Mouse (Mus musculus) thymus, postnatal 0 days (tissue): Measurements from ENCODE around the gene Pip4k2a. TPM values are rescaled to one million over a fixed set of nuclear protein-coding genes. Genes with fewer than 3 reads are reported as not detected.

ENCODE experiments used
- DNase-seq: peaks from one replicate; pipeline ENCODE4 v3.0.0-alpha.2; 2015; ENCODE audit warnings: low spot score
- polyA plus RNA-seq: library from polyadenylated mRNA; unstranded; fragments of >200 nt; fragmentation: Nextera tagmentation; extraction: Ambion mirVana; gene quantifications from 2 replicates; pipeline ENCODE4 v1.2.1, GENCODE M21; 2015

Pip4k2a gene
- polyA plus RNA-seq, 1 experiment from 2014 or later: 53.7 TPM

DNA sequence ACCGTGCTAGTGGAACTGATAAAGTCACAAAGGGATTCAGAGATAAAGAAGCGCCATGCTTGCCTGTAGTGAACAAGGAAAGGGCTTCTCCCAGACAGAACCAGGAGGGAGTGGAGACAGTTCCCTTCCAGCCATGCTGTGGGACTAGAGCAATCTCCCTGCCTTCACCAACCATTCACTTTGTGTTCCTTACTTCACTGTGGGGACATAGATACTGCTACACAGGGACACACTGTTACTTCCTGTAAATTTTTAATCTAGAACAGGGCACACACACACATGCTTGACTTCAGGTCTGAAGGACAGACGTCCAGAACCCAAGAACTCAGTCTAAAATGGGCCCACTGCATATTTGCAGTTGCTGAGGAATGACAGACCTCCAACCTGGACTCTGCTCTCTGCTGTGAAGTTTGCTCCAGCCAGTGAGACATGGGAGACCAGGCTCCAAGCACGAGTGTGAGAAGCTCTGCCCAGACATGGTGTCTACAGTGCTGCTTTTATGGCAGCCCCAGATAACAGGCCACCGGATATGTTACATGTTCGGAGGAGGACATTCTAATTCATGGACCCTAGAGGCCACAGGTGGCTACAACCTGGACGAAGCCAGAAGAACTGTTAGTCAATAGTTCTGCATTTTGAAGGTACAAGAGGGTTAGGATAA is 69.2 kb downstream of the Pip4k2a start:
- DNase-seq: no peak

DNA sequence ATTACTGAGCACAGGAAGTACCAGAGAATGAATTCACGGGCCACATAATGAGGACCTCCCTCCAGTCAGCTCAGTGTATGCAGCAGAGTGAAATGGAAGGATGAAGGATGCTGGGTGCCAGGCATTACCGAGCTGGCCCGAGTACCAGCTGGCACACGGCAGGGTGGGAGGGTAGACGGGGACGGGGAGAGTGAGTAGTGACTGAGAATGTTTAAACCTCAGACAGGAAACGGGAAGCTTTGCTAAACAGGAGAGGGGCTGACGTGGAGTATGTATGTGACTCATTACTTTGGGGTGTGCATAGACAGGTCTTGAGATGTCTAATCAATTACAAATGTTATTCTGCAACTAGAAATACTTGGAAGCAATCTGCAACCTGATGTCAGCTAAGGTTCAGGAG is 69.7 kb downstream of the Pip4k2a start:
- DNase-seq: no peak

DNA sequence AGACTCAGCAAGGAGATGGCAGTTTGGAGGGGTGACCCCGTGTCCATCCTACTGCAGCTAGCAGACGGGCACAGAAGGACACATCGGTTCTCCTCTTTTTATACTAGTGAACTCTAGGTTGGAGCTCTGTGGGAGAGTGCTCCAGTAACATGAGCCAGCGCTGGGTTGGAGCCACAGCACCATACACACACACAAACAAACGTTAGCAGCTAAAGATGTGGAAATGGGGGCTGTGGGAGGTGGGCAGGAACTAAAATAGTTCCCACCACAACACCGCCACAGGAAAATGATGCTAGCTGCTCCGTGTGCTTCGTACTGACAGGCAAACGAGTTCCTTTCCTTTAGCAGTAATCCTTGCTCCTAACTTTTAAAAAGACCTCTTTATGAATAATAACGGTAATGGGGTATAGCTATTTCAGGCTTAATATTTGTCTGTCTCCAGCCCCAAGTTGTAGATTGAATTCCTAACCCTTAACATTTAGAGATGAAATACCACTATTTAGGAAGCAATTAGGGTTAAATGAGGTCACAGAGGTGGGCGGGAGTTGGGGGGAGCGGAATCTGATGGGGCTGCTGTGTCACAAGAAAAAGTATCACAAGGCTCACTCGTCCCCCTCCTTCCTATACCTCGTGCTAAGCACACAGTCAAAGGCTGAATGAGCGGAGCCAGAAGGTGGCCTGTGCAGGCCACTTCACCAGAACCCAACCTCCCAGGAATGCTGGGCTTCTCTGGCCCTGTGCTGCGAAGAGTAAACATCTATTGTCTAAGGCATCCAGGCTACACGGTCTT is 73.9 kb downstream of the Pip4k2a start:
- DNase-seq: no peak

DNA sequence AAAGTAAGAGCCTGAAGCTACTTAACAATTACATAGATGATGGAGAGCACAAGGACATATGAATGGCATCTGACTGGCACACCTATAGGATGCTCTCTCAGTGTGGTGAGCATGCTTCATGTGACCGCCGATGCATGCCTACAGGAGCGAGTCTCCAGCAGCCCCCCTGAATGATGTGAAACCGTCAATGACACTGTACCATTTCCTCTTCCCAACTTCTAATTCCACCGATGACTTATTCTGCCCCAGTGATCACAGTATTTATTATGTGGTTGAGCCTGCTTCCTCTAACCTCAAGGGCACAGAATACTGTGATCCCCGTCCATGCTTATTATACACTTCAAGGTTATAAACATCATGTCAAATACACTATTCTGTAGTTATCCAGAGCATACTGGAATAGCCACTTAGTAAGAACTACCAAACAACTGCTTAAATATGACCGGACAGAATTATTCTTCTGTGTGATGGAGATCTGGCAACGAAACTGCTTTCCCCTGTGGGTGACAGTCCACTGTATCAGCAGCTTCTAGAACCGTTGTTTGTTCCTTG is 74.8 kb downstream of the Pip4k2a start:
- DNase-seq: no peak

DNA sequence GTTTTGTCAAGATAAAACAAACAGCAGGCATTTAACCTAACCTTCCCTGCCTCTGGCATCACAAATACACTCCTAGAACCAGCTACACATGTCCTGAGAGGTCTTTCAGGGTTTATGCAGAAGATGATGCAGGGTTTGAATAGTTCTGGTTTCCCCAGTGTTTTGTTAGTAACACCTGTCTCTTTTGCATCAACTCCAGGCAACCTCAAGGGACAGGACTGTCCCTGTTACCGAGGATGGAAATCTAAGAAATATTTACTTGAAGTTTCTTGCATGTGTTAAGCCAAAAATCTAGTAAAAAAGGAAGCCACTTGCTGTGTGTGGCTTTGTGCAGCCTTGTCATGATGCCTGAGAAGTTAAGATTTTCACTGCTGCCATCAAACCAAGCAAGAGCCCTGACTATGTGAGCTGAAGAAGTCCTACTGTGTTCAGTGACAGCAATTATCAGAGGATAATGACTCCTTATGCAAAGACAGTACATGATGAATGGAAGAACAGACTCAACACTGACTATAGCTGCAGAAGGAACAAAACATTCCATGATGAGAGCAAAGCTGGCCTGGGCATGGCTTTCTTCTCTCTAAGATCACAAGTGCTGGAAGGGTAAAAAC is 76.3 kb downstream of the Pip4k2a start:
- DNase-seq: no peak

DNA sequence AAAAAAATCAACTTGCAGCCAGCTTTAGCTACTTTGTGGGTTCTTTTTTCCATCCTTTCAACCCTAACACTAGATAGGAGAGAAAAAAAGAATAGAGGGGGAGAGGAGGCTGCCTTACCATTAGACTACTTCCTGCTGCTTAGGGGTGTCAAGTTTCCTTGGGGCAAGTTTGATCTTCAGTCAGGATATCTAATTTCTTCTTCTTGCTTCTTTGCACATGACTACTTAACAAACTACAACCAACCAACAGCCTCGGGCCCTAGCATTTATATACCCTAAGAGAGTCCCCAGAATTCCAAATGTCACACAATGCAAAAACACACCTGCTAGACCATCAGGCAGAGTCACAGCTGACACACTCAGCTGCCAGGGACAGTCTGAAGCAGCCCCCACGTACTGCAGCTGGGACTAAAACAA is 77.5 kb downstream of the Pip4k2a start:
- peak; percentile 61 for DNase-seq

DNA sequence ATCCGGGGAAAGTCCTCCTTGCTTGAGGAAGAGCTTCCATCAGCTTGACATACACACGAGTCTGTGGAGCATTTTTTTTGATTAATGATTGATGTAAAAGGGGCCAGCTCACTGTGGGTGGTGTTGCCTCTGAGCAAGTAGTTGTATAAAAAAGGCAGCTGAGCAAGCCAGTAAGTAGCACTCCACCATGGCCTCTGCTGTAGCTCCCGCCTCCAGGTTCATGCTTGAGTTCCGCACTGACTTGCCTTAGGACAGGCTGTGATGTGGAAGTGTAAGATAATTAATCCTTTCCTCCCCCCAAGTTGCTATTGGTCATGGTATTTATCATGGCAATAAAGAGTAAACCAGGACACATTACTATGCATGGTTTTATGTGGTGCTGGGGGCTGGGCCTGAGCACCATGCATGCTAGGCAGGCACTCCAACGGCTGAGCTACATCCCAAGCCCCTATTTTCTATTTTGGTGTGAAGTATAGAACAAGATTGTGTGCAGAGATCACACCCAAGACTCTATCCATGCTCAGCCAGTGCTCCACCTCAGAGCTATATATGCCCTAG is 78.0 kb downstream of the Pip4k2a start:
- no peak for DNase-seq

DNA sequence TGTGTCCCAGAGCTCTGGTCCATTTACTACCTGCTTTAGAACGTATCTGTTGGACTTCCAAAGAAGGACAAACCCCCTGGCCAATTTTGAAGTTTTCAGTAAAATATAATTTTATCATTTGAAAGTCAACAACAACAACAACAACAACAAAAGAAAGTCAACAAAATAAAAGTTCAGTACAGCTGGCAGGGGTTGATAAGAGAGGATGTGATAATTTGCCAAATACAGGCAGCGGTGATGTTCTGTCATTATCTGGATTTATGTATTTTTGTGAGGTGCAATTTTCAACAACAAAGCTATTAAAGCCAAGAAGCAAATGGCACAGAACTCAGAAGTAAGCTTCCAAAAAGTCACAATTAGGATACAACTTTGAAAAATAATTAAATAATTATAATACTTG is 80.1 kb downstream of the Pip4k2a start:
- DNase-seq: no peak

DNA sequence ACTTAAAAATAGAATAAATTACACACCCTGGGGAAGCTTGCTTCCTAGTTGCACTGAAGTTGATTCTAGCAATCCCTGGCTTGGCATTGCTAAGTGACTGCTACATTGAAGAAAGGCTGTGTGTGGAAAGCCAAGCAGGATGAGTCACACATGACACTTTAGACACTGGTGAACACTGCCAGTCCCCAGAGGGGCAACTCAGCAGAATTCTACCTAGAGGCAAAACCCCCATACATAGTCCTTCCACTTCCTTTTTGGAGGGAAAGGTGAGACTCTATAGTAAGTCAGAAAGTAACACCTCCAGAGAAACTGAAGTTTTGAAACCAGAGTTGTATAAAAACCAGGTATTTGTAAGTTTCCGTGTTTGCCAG is 80.6 kb downstream of the Pip4k2a start:
- DNase-seq: no peak

DNA sequence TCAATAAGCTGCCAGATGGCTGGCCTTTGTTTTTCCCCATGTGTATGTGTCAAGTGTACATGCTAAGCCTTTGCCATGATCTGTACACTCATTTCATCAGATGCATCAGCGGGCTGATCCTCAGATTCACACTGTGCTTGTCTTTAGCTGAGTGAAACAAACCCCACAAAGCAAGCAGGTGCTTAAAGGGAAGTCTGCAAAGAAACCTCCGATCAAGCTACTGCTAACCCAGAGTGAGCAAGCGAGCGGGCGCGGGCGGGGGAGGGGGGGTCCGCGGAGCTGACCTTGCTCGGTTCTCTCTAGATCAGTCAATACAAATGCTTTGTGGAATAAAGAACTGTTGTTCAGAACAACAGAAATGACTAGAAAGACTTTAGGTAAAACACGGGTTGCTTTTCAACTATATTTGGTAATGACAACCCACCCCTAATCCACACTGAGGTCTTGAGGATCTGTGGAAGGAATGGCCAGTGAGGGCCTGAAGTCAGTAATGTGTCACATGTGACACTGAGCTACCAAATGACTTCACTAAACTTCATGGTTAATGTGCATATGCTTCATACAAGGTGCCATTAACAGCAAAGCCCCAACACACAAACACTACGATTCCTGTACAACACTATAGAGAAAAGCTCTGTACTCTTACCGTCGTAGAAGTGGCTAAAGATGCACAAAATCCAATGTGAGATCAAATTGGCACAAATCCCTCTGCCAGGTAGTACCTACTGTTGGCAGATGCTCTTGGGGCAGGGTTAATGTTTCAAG is 81.1 kb downstream of the Pip4k2a start:
- peak; percentile 64 for DNase-seq

DNA sequence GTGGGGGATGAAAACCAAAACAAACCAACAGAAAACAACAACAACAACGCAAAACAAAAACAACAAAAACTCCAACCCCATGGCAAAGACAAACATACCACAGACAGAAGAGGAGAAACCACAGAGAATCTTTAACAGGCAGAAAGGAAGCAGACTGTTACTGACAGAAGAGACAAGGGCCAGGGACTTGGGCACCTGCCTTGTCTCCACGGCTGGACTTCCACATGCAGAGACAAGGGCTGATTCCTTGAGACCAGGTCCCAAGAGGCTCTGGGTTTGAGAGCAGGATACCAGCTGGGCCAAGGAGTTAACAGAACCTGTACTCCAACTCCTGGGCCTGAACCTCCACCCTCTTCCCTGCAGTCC is 81.9 kb downstream of the Pip4k2a start:
- no peak for DNase-seq

DNA sequence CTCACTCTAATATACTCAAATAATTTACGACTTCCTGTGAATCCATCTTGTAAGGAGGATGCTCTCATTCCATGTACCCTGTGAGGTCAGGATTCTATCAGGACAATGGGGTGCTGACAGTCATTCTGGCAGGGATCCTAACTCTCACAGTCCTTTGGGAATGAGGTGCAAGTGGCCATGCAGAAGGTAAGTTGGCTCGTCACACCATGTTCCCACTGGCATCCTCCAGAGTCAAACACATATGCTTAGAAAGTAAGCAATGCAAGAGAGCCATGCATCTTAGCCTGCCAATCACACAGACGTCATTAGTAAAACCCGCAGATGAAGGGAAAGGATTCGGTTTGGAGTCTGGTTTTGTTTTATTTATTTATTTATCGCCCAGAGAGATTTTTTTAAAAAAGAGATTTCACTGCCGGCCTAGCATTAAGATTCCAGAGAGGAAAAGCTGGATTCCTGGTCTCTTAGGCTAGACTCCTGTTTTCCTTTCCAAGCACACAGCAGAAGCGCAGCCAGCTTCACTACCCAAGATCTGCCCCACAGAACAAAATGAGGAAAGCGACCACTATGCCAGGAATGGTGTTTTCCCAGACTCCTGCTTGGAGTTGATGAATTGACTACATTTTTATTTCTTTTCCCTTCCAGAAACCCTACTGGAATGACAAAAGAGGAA is 82.4 kb downstream of the Pip4k2a start:
- DNase-seq: no peak

DNA sequence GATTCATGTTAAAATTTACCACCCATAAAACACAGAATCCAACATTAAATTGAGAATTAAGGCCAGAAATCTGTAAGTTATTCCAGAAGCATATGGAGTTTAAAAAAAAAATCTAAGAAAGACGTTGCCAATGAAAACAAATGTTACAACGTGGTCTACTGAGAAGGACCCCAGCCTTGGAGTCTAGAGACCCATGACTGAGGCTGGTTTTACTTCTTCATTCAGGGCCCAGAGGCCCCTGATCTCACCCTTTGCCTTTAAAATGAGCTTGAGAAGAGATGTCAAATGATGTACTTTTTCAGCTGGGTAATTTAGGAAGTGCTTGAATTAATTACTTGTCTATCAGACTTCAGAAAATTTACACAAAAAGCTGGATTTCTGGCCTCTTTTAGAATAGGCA is 83.2 kb downstream of the Pip4k2a start:
- no peak for DNase-seq

DNA sequence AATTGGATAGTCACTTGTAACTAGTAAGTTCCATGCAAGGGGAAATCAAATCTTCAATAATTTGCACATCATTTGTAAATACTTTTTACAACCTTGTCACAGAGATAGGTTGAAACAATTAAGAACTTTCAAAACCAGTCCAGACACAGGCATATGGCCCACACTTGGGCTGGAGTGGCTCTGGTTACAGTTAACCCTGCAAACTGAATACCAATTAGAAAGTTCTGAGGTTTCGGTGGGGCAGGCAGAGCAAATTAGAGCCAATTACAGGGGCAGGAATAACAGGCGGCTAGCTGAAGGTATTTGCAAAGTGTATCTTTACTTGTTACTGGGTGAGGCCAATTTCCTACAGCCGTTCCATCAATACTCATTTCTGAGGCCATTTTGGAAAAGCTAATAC is 84.3 kb downstream of the Pip4k2a start:
- DNase-seq: no peak

DNA sequence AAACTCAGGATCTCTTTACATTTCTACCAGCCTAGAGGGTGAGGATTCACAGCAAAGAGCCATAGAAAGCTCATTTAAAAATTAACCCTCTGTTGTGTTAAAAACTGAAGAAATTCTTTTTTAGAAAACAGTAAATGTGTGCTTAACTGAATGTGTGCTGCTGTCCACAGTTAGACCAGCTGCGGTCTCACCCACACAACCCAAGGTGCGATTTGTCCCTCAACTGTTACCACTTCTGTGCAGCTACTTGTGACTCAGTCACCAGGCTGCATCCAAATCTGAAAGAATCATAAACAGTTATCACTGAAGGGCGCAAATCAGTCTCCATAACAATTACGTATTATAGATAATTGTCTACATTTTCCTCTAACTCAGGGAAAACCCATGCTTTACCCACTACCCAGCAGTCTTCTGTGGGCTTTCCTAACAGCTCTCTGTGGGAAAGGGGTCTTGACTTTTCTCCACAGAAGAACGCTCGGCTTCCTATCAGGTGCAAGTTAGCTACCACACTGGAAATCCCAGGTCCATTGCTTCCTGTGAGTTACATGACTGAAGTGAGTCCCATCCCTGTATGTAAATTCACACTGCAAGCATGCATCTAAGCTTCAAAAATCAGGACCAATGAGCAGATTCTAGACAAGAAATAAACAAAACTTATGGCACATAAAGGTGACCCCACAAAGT is 86.5 kb downstream of the Pip4k2a start:
- DNase-seq: no peak

DNA sequence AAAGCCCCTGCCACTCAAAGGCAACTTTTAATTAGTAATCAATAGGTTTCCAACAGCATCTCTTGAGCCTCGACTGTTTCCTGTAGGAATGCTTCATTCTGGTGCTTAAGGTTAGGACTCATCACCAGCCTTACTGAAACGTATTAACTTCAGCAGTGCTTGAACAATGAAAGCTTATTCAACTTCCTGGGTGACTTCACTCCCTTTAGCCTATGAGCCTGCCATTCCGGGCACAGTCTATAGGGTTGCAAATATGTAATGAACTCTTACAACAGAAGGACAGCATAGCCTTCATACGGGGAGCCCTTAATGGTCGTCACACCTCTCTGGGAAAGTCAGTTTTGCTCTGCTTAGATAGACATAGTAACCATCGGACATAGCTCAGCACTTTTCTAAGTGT is 87.7 kb downstream of the Pip4k2a start:
- no peak for DNase-seq

DNA sequence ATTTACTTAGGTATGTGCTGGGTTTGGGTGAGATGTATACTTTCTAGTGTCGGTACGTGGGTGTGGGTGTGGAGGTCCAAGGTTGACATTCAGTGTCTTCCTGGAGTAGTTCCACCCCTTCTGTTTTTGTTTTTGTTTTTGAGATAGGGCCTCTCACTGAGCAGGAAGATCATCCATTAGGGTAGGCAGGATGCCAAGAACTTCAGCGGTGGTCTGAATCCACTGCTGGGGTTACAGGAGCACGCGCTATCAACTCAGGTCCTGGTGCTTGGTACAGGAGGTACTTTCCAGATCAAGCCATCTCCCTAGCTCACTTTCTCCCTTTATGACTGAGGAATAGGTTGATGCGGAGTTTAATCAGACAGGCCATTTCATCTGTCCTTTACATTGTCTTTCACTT is 88.2 kb downstream of the Pip4k2a start:
- no peak for DNase-seq

DNA sequence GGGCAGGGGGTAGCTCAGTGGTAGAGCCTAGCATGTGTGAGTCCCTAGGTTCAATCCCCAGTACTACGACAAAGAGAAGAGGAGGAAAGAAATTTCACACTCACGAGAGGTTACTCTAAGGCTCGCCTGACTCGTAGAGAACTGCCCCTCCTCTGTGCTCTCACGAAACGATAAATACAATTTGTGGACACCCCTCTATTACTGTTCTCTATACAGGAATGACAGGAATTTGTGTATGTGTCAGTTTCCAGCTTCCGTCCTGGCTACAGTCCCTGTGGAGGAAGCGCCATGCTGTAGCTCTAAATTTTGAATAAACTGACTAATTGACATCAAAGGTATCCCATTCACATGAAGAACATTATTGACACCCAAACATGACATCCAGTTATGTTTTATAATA is 90.7 kb downstream of the Pip4k2a start:
- no peak for DNase-seq

DNA sequence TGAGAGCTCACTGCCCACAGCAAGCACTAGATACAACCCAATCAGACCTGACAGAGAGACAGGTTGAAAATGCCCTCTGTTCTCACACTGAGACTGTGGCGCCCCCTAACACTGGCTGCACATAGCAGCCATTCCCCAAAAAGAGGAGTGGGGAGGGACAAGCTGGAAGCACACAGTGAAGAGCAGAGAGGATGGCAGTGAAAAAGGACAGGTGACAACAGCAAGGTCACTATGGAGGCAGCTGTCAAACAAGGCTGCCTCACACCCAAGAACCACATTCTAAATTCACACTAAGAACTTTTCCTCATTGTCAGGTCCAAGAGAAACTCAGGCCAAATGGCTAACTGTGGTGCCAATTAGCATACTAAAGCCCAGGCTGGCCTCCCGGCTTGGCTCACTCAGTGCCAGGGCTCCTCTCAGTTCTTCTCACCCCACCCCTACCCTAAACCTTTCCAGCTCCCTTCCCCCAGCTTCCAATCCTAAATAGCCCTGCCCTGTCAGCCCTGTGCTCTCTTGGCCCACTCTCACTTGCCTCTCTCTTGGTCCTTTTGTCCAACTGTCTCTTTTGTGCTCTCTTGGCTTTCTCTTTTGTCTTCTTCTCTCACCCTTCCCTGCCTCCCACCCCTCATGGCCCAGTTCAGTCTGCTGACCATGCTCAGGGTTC is 91.4 kb downstream of the Pip4k2a start:
- DNase-seq: no peak
